Mouse (Mus musculus): ENCODE results near the gene Arap1.

Gene Arap1

GRCm38 (mm10) chr7:101324142-101324962 is 23.5 kb upstream of the Arap1 start:
- in situ Hi-C loops (cut with MboI, MseI): no loop called here

GRCm38 (mm10) chr7:101326006-101326405 is 21.9 kb upstream of the Arap1 start:
- in situ Hi-C loops (cut with MboI, MseI): no loop called here

- in situ Hi-C loops (cut with MboI, MseI): no loop called here
These were observed 20.6 kb upstream of the Arap1 start for GRCm38 (mm10) chr7:101327263-101327662.

- in situ Hi-C loops (cut with MboI, MseI): no loop called here
These were observed 20.1 kb upstream of the Arap1 start for GRCm38 (mm10) chr7:101327786-101328185.

GRCm38 (mm10) chr7:101328621-101329158 is 19.2 kb upstream of the Arap1 start:
- in situ Hi-C loops (cut with MboI, MseI): no loop called here

- in situ Hi-C loops (cut with MboI, MseI): no loop called here
These were observed 18.3 kb upstream of the Arap1 start for GRCm38 (mm10) chr7:101329606-101330005.

- in situ Hi-C loops (cut with MboI, MseI): no loop called here
These were observed 17.6 kb upstream of the Arap1 start for GRCm38 (mm10) chr7:101330074-101330840.

- in situ Hi-C loops (cut with MboI, MseI): no loop called here
These were observed 17.1 kb upstream of the Arap1 start for GRCm38 (mm10) chr7:101330841-101331173.

- in situ Hi-C loops (cut with MboI, MseI): no loop called here
These were observed 15.6 kb upstream of the Arap1 start for GRCm38 (mm10) chr7:101332045-101332831.

- in situ Hi-C loops (cut with MboI, MseI): no loop called here
These were observed 12.6 kb upstream of the Arap1 start for GRCm38 (mm10) chr7:101335228-101335627.

GRCm38 (mm10) chr7:101336686-101337085 is 11.2 kb upstream of the Arap1 start:
- in situ Hi-C loops (cut with MboI, MseI): no loop called here

GRCm38 (mm10) chr7:101337401-101337800 is 10.5 kb upstream of the Arap1 start:
- in situ Hi-C loops (cut with MboI, MseI): no loop called here

GRCm38 (mm10) chr7:101341405-101341804 is 6.5 kb upstream of the Arap1 start:
- in situ Hi-C loops (cut with MboI, MseI): no loop called here

- in situ Hi-C loops (cut with MboI, MseI): no loop called here
These were observed 4.7 kb upstream of the Arap1 start for GRCm38 (mm10) chr7:101343135-101343534.

- in situ Hi-C loops (cut with MboI, MseI): no loop called here
These were observed 3.0 kb upstream of the Arap1 start for GRCm38 (mm10) chr7:101344892-101345291.

GRCm38 (mm10) chr7:101346991-101347390 is 876 bp upstream of the Arap1 start:
- in situ Hi-C loops (cut with MboI, MseI): no loop called here

- in situ Hi-C loops (cut with MboI, MseI): no loop called here
These were observed 445 bp downstream of the Arap1 start for GRCm38 (mm10) chr7:101348312-101348711.

- in situ Hi-C loops (cut with MboI, MseI): no loop called here
These were observed 2.0 kb downstream of the Arap1 start for GRCm38 (mm10) chr7:101349861-101350260.

- in situ Hi-C loops (cut with MboI, MseI): no loop called here
These were observed 4.5 kb downstream of the Arap1 start for GRCm38 (mm10) chr7:101352404-101352803.

- in situ Hi-C loops (cut with MboI, MseI): no loop called here
These were observed 6.6 kb downstream of the Arap1 start for GRCm38 (mm10) chr7:101354423-101354822.

GRCm38 (mm10) chr7:101355551-101356100 is 7.8 kb downstream of the Arap1 start:
- in situ Hi-C loops (cut with MboI, MseI): no loop called here

- in situ Hi-C loops (cut with MboI, MseI): no loop called here
These were observed 9.0 kb downstream of the Arap1 start for GRCm38 (mm10) chr7:101356868-101357267.
